Mouse (Mus musculus) ovary, postnatal 10 days (tissue): Measurements from ENCODE around the gene Pnmt.

ENCODE experiments used
- DNase-seq: peaks from one replicate; pipeline ENCODE4 v3.0.0; 2022; ENCODE audit warnings: low spot score

The Pnmt gene

DNA sequence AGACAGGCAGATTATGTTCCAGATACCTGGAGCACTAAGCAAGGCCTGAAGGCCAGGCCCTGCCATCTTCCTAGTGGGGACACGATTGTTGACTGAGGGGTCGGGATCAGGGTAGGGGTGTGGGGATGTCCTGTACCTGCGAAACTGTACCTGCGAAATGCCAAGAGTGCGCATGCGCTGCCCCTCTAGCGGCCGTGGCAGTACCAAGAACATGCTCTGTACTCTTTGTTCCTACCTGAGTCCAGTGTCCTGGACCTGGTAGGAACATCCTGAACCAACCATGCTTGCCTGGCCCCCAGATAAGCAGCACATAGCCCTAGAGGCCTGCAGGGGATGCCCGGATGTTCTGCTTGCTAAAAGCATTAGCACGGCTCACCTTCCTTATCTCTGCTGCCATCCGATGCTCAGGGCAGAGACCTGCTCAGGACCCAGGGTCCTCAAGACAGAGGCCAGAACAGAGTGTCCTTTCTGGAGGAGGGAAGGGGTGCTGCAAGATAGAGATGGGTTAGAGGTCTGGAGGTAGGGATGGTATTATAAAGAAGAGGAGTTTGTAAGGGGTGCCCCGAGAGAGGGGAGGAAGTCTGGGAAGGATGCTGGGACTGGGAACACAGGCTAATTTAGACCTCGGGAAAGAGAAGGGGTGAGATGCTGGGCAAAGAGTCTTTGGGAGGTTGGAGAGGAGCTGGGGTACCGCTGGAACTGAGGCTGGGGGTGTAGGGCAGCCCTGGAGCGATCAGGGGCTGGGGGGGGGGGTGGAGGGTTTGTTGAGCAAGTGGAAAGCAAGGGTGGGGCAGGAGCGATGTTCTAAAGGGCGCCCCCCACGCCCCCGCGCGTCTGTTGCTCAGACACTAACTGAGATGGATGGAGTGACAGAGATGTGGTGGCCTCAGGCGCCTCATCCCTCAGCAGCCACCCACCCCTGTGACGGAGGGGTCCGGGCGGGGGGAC is at the start of gene Pnmt:
Pnmt (plus strand) TSS at position 813 of the 948 bp plus-strand sequence.
- DNase-seq = no peak

DNA sequence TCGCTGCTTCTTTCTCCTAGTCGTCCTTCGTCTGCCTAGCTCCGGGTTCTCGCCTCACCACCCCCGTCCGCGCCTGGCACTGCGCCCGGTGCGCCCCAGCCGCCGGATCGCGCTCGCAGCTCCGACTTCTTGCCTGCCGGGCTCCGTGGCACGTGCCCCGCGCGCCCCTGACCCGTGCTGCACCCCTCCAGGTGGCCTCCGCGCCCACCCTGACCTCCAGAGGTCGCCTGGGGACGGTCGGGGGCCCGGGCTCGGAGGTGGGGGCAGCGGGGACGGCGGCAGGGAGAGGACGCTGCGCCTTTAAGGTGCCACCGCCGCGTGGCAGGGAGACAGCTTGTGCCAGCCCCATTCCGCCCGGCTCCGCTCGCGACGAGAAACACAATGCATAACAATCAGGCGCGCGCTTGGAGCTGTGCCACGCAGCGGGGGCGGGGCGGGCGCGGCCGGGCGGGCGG is 47.7 kb upstream of the Pnmt start:
- DNase-seq = no peak

DNA sequence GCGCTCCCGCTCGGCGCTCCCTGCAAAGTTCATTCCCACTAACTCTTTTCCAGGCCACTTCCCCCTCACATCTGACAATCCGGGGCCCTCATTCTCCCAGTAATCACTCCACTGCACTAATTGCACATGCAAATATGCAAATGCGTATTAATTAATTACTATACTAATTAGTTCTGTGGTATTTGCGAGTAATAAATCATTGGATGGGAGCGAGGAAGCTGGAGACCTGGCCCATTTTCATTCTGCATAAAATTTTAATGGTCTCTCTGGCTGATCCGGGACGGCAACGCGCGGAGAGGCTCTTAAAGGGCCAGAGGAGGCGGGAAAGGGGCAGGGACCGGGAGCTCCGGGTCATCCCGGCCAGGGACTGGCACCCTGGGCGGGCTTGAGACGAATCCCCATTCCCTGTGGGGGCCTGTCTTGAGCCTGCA is 47.2 kb upstream of the Pnmt start:
- DNase-seq = no peak

DNA sequence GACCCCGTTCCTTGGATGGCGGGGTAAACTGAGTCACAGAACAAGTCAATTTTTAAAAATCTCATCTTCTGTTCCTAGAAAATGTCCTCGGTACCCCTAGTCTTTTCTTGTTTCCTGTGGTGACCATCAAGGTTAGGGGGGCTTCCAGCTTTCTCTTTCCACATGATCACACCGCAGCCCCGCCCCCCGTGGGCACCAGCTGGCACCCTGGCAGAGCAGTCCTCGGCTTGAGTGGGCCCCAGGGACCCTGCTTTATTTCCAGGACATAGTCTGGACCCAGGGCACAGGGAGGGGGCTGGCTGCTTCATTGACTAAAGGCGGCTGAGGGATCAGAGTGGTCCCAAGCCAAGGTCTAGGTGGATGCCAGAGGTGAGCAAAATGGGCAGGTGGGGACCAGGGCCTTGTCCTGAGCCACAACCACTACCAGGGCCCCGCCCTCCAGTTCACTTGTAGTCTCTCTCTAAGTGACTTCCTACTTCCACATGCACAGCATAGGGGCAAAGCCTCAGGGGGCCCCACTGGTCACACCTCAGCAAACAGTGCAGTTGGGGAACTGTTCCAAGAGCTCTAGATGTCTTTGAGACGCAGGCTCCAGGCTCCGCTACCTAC is 46.5 kb upstream of the Pnmt start:
- DNase-seq = no peak

DNA sequence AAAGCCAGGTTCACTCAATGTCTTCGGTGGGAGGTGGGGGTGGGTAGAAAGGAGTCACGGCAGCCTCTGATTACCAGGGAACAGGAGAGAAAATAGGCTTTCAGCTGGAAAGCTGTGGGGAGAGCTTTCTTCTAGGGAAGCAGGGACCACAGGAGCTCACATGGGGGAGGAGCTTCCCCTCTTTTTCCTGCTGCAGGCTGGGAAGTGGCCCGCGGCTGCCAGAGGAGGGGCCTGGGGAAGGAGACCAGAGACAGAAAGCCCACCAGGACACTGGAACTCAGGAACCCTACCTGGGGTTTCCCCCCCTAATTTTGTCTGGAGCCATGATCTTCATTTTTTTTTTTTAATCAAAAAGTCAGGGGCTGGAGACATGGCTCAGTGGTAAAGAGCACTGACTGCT is 45.7 kb upstream of the Pnmt start:
- no peak for DNase-seq

DNA sequence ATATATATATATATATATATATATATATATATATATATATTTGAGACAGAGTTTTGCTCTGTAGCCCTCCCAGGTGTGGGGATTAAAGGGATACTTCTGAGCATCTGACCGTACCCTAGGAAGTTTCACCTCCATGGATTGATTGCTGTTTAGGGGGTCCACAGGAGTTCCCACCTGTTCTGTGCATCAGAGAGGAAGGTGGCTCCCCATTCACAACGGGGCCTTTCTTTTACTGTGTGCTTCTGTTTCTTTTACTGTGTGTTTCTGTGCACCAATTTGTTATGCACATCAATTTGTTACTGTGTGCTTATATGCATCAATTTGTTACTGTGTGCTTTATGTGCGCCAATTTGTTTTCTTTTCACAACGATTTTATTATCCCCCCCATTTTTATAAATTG is 45.1 kb upstream of the Pnmt start:
- DNase-seq = no peak

DNA sequence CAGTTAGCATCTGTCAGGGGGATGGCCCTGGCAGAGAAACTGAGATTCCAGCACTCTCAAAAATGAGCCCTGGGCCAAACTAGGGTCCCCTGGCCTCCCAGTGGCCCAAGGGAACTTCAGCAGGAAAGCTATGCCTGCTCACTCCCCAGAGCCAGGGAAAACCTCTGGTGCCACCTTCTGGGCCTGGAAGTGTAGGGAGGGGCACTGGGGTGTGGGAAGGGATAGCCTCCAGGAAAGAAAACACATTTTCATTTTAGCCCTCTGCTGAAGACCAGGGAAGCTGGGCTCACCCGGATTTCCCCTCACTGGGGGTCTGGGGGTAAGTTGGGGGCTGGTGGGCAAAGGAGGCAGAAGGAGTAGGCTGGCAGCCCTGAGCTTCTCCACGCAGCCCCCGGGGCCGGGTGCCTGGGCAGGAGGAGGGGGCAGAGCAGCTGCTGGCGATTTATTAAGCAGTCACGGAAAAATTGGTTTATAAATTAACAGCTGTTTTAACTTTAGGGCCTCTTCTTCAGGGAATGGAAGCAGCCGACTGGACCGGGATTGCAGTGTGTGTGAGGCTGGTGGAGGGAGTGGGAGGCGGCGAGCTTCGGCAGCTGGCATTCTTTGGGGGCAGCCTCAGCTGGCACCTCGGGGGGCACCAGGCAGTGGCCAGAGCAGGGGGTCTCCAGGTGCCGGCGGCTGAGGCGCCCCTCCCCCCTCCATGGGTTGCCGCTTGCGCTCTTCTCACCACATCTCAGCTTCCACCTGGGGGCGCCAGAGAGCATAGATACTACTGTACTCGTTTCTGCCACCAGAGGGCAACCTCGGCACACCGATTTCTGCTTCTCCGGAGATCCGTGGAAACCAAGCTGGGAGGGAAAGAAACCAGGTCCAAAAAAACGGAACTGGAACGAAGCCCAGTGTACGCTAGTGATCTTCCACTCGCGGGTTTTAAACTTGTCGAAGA is 44.0 kb upstream of the Pnmt start:
- peak; percentile 99 for DNase-seq

DNA sequence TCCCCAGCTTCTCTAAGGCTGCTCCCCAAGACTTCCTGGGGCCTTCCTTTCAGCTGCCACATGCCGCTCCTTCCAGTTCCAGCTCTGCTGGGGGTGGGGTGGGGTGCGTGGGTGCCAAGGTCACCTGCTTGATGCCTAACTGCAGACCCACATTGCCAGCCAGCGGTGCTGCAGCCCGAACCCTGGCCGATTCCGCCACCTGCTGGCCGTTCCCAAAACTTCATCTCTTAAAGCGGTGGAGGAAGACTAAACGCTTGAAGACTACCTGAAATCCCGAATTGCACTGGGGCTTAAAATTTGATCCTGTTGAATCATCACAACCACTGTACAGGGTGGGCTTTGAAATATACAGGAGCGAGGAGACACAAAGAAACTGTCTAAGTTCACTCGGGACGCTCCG is 41.0 kb upstream of the Pnmt start:
- DNase-seq = peak; percentile 69

DNA sequence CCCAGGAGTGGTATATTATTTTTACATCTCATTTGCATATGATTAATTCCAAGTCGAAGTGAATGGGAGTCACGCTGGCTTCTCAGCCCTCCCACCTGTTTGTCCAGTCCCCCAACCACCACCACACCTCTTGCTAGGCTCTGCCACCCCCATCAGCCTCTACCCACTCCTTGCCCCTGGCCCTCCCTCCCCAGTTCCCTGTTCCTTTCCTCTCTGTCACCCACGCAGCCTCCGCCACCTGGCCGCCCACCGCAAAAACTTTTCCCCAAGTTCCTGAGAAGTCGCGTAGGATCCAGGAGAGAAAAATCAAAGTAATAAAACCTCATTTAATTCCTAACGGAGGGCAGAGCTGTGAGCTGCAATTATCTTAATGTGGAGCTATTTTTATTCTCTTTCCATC is 40.1 kb upstream of the Pnmt start:
- DNase-seq = no peak

DNA sequence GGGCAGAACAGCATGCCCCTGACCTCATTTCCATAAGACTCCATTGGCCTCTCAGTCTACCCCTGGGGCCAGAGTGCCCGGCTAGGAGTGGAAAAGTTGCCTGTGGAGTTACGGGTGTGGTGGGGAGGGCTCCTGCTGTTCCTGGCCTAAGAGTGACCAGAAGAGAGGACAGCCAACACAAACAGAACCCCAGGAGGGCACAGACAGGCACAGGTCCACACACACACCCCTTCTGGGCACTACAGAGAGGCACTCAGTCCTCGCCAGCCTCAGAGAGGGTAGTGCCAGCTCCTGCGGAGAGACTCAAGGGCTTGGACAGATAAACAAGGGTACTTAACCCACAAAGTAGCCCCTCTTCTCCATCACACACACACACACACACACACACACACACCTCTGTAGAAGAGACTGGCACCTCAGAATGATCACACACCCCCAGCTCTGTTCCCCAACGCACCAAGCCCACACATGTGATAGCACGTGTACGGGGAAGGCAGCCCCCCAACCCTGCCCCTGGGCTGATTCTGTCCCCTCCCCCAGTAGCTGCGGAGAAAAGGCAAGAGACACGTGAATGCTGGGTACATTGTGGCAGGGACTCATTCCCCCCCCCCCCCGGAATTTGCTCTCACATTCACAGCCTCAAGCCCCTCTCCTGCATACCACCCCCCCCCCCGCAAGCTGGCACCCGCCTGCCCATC is 38.7 kb upstream of the Pnmt start:
- no peak for DNase-seq

DNA sequence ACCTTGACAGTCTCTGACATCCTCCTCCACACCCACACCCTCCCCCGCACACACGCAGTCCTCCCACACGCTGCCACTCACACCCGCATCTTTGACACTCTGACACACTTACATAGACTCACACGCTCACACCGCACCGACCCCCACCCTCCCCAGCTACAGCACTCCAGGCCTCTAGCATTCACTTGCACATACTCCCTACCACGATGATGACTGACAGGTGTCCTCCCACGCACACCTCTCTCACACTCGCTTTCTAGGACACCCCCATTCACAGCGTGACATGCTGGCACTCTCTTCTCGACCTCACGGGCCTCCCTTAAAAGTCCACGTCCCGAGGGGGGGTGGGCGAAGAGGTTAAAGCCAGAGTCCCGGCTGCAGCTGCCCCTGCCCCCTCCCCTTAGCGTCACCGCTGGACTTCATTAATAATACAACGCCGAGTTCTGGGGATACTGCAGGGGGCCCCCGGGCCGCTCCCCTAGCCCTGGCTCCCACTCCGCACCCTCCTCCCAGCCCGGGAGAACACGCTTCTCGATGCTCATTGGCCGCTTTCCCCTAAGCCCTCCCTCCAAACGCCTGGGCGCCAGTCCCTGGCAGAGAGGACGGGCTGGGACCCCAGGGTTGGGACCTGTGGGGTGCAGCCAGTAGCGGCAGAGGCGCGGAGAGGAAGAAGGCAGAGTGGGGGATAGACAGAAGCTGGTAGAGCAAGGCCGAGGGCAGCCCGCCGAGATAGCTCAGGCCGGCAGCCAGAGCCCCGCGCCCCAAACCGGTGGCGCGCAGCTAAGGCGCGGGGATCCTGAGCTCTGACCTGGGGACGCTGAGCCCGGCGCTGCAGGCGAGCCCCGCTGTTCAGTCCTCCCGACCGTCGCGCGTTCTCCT is 37.9 kb upstream of the Pnmt start, which contains the start of gene Ppp1r1b:
Ppp1r1b (plus strand) TSS at position 322 of the 879 bp plus-strand sequence.
- no peak for DNase-seq

DNA sequence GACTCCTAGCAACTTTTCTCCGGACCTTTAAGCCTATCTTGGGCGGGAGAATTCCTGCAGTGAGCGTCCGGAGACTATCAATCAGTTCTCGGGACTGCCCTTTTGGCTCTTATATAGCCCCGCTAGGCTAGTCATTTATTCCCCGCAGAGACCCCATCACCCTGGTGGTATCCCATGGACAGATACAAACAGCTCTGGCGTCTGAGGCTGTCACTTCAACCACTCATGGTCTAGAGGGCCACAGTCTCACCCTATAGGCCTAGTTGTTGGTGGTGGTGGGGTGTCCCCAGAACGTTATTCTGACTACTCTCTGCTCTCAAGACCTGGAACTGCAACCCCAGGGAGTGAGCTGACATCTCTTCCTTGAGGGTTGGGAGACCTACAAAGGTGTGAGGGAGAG is 36.9 kb upstream of the Pnmt start:
- no peak for DNase-seq

DNA sequence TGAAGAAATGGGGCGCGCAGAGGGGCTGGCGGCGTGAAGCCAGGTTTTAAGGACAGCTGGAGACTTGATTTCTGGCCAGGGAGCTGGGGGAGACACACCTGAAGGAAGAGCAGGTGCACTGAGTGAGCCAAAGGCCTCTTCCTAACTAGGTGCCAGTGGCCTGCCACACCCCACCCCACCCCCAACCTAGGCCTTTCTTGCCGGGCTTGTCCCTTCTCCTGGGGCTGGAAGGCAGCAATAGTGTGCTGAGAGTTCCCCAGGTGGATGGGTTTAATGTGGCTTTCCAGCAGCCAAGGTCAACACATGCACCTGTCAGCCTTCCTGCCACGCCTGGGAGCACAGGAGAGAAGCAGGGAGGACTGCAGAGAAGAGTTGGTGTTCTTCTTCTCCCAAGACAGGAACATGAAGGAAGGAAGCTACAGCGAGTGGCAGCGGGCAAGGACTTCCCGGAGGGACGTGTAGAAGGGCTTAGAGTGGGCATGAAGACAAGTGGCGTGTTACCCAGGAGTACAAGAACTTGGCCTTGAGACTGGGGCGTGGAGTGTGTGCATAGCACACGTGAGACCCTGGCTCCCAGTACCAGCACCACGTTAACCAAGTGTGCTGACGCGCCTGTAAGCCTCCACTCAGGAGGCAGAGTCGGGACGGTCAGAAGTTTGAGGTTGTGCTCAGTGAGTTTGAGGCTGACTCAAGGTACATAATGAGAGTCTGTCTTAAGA is 33.8 kb upstream of the Pnmt start:
- no peak for DNase-seq

DNA sequence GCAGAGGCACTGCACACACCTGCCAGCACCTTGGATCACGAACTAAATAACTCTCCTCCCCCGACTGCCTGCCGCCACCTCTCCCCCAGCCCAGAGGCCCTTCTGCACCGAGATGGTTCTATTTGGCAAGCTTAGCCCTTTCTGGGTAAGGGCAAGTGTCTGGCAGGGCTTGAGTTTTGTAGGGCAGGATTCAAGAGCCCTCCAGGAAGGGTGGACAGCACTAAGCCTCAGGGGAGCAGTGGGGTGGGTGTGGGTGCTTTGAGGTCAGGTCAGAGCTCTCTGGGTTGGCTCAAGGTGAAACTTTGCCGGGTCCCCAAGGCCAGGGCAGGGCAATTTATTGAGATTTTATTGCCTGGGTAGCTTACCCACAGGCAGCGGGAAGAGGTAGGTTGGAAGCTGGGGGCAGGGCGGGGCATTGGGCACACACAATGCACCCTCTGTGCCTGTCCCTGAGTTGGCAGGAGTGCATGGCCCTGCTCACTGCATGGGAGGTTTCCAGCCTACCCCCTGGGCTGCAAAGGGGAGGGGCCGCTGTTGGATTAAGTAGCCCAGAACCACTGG is 32.5 kb upstream of the Pnmt start:
- DNase-seq = no peak

DNA sequence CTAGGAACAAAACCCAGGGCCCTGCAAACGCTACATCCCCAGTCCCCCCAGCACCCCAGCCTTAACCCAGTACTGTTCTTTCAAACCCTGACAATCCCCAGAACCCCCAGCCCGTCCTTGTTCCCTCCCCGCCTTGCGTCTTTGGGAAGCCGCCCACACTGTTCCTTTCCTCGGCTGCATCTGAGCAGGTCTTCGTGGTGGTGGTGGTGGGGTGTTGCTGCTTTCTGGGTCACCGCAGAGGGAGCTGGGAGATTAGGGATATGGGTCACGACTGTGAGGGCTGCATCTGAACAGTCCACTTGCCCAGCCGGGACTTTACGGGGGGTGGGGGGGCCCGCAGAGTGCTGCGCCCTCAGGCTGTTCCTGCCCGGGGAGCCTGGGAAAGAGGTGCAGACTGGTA is 31.8 kb upstream of the Pnmt start:
- DNase-seq = no peak

DNA sequence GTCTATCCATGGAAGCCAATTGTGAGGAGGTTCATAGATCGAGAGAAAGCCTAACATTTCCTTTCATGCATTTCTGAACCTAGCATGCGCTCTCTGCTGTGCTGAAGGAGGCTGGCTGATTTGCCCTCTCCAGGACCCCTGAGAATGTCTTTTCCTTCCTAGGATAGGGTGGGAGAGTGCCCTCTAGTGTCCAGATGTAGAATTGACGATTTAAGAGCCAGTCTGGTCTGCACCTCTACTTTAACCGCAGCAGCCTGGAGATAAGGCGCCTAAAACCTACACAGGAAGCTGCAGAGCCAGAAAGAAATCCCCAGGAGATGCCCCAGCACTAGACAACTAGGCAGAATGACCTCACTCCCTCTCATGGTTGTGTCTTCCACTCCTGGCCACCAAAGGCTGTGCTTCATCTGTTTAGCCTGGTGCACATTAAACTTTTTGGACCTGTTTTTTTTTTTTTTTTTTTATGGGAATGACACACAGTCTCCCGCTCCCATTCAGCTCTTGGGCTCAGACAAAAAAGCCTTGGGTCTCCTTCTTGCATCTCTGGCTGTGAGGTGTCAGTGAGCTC is 30.4 kb upstream of the Pnmt start:
- no peak for DNase-seq

DNA sequence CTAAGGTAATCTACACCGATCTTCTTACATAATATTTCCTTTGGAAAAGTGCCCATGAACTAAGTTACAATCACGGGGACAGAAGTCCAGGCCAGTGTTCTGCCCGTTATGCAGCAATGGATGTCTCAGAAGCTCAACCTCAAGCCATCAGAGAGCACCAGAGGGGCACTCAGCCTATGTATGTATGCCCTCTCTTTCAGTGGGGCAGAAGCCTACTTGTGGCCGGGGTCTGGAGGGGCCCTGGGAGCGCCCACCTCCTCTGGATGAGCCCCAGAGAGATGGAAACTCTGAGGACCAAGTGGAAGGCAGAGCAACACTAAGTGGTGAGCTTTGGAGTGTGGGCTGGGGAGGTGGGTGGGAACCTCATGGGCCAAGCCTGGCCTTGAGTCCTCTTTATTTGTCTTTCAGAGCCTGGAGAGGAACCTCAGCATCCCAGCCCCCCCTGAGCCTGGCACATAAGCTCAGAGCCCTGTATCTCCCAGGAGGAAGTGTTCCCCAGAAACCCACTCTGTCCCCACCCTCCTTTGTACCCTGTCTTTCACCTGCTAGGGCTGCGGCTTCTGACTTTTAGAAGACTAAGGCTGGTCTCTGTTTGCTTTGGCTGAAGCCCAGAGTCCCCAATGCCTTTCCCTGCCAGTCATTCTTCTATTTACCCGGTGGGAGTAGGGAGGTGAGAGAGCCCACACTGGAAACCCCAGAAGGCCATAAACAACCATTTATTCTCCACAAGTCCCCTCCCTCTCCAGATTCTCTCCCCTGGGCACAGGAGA is 29.4 kb upstream of the Pnmt start:
- no peak for DNase-seq

DNA sequence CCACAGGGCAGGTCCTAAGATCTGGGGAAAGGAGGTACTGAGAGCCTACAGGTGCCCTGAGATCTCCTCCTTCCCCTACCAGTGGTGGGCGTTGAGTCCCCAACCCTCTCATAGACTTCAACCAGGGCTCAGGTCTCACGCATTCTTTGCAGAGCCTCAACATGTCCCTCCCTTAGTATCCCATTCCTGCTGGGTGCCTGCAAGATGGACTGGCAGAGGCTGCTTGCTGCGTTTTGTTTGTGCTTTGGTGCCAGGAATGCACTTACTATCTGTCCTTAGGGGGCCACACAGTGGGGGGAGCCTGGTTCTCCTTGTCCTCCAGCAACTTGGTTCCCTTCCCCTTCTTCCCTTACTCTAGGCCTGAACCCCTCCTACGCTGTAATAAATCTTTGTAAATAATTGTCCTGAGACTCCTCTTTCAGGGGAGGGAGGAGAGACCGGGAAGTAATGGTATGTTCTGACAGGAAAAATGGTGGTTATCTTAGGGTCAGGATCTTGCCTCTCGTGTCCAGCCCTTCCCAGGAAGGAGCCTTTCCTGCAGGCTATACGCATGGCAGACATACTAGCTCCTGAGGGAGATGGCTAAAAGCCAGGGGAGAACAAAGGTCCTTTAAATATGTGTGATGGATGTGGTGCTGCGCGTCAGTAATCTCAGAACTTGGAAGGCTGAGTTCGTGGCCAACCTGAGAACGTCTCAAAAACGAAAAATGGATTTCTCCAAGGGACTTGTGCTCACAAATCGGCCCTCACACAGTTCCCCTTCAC is 28.7 kb upstream of the Pnmt start:
- DNase-seq = no peak
